Mouse (Mus musculus) hindbrain, postnatal 0 days (tissue): ENCODE measurements at regions not wholly inside any gene's neighbourhood (a gene's known extent, or its start where the extent isn't known, plus 50 kb on each side); places are given as distances from the start of the nearest gene placed in this dataset.

Source experiments
- ATAC-seq: fragments of 200-750 bp; cut with Nextera tagmentation; 2 replicates; pipeline ENCODE4 v1.8.0; 2017; ENCODE audit warnings: mild to moderate bottlenecking, moderate TSS enrichment, moderate library complexity
- DNase-seq: peaks from one replicate; pipeline ENCODE4 v3.0.0-alpha.2; 2015; ENCODE audit warnings: low spot score
- H3K27ac ChIP-seq: fragments of 300-500 bp; sonication (generic); 2 replicates; pipeline ENCODE4 v1.5.1; 2014; ENCODE audit warnings: mild to moderate bottlenecking
- H3K27me3 ChIP-seq: fragments of 300-500 bp; sonication (generic); 2 replicates; pipeline ENCODE4 v1.6.1; 2014; ENCODE audit warnings: low read length, mixed read lengths; ENCODE audit not compliant: insufficient read depth
- H3K36me3 ChIP-seq: fragments of 300-500 bp; sonication (generic); 2 replicates; pipeline ENCODE4 v1.6.1; 2014; ENCODE audit warnings: low read length, mixed read lengths; ENCODE audit not compliant: insufficient read depth
- H3K4me1 ChIP-seq: fragments of 300-500 bp; sonication (generic); 2 replicates; pipeline ENCODE4 v1.6.1; 2014; ENCODE audit warnings: antibody characterized with exemption, low read length, mixed read lengths; ENCODE audit not compliant: insufficient read depth
- H3K4me2 ChIP-seq: fragments of 300-500 bp; sonication (generic); 2 replicates; pipeline ENCODE4 v1.6.1; 2014; ENCODE audit warnings: low read depth, mild to moderate bottlenecking, low read length, moderate library complexity, mixed read lengths
- H3K4me3 ChIP-seq: fragments of 300-500 bp; sonication (generic); 2 replicates; pipeline ENCODE4 v1.5.1; 2014; ENCODE audit warnings: low read length
- H3K9ac ChIP-seq: fragments of 300-500 bp; sonication (generic); replicated peaks from 2 replicates; pipeline ENCODE4 v1.6.1; 2014; ENCODE audit warnings: mild to moderate bottlenecking, low read length, moderate library complexity, mixed read lengths
- H3K9me3 ChIP-seq: fragments of 300-500 bp; sonication (generic); 2 replicates; pipeline ENCODE4 v1.6.1; 2016; ENCODE audit warnings: low read length, mixed read lengths
- CTCF ChIP-seq: IDR thresholded peaks from 2 replicates; pipeline ENCODE4 v1.5.1; 2016; ENCODE audit warnings: antibody characterized with exemption, control low read depth, low read depth
- WGBS: fragments of 180-500 bp; shearing (Covaris S2); extraction: QIAGEN DNeasy Blood & Tissue Kit; methylation state at CpG from one replicate; pipeline ENCODE4 v1.1.7; 2014; 5-methylcytosine and 5-hydroxymethylcytosine counted together

GRCm38 (mm10) chr3:53988256-53988655 is 124.6 kb upstream of the Ufm1 start:
- Histone ChIP-seq H3K4me2 (no peak overlapping the region), H3K36me3 (no peaks in the 10 kb centered on the region), H3K4me3 (no peak overlapping the region), H3K9me3 (no peaks in the 10 kb centered on the region), H3K4me1 (no peaks in the 10 kb centered on the region), H3K9ac (no peak overlapping the region), H3K27me3 (no peaks in the 10 kb centered on the region), H3K27ac (no peak overlapping the region)
- DNase-seq (peak; percentile 10), ATAC-seq (no peak)
- no peak for TF ChIP-seq CTCF
- 79% methylated on average over 7 of the region's 7 CpGs for WGBS

GRCm38 (mm10) chr3:53987316-53987715 is 123.7 kb upstream of the Ufm1 start:
- H3K4me1 ChIP-seq: no peaks in the 10 kb centered on the region
- no peak overlapping the region for H3K9ac ChIP-seq
- no peak overlapping the region for H3K27ac ChIP-seq
- H3K9me3 ChIP-seq: no peaks in the 10 kb centered on the region
- no peak overlapping the region for H3K4me3 ChIP-seq
- 87% methylated on average over 2 of the region's 2 CpGs for WGBS
- TF ChIP-seq CTCF: no peak
- no peaks in the 10 kb centered on the region for H3K36me3 ChIP-seq
- H3K27me3 ChIP-seq: no peaks in the 10 kb centered on the region
- ATAC-seq (no peak), DNase-seq (no peak)
- no peak overlapping the region for H3K4me2 ChIP-seq

- no peaks in the 10 kb centered on the region for H3K36me3 ChIP-seq
- ATAC-seq: no peak
- no peak overlapping the region for H3K9ac ChIP-seq
- H3K9me3 ChIP-seq: no peaks in the 10 kb centered on the region
- 75% methylated on average over 6 of the region's 6 CpGs for WGBS
- no peak overlapping the region for H3K4me2 ChIP-seq
- DNase-seq: no peak
- H3K27ac ChIP-seq: no peak overlapping the region
- no peak for TF ChIP-seq CTCF
- no peaks in the 10 kb centered on the region for H3K4me1 ChIP-seq
- no peaks in the 10 kb centered on the region for H3K27me3 ChIP-seq
- no peak overlapping the region for H3K4me3 ChIP-seq
Measured at GRCm38 (mm10) chr3:53984743-53985550, 121.3 kb upstream of the Ufm1 start.

GRCm38 (mm10) chr3:53982311-53982710 is 118.7 kb upstream of the Ufm1 start:
- H3K4me3 ChIP-seq: no peak overlapping the region
- no peaks in the 10 kb centered on the region for H3K9me3 ChIP-seq
- no peaks in the 10 kb centered on the region for H3K36me3 ChIP-seq
- DNase-seq (no peak), ATAC-seq (no peak)
- no peak overlapping the region for H3K9ac ChIP-seq
- whole genome bisulfite sequencing: 95% methylated on average over 8 of the region's 8 CpGs
- H3K4me1 ChIP-seq: no peaks in the 10 kb centered on the region
- TF ChIP-seq CTCF: no peak
- no peak overlapping the region for H3K4me2 ChIP-seq
- H3K27me3 ChIP-seq: no peaks in the 10 kb centered on the region
- no peak overlapping the region for H3K27ac ChIP-seq

- TF ChIP-seq CTCF: no peak
- H3K4me3 ChIP-seq: no peak overlapping the region
Measured at GRCm38 (mm10) chr3:53981585-53981984, 118.0 kb upstream of the Ufm1 start.

GRCm38 (mm10) chr3:53977379-53978080 is 113.9 kb upstream of the Ufm1 start:
- TF ChIP-seq CTCF: no peak
- H3K4me3 ChIP-seq: no peak overlapping the region
- H3K4me2 ChIP-seq: no peak overlapping the region
- no peaks in the 10 kb centered on the region for H3K9me3 ChIP-seq
- H3K27me3 ChIP-seq: no peaks in the 10 kb centered on the region
- no peak overlapping the region for H3K27ac ChIP-seq
- 84% methylated on average over 5 of the region's 5 CpGs for WGBS
- ATAC-seq: no peak
- H3K36me3 ChIP-seq: no peaks in the 10 kb centered on the region
- no peak overlapping the region for H3K9ac ChIP-seq
- DNase-seq: no peak
- H3K4me1 ChIP-seq: no peaks in the 10 kb centered on the region

More at GRCm38 (mm10) chr3:53981585-53981984, 118.0 kb upstream of the Ufm1 start:
- Histone ChIP-seq H3K36me3 (no peaks in the 10 kb centered on the region), H3K27me3 (no peaks in the 10 kb centered on the region), H3K4me2 (no peak overlapping the region), H3K9ac (no peak overlapping the region), H3K9me3 (no peaks in the 10 kb centered on the region), H3K27ac (no peak overlapping the region), H3K4me1 (no peaks in the 10 kb centered on the region)
- DNase-seq (no peak), ATAC-seq (no peak)
